ENCODE assay signal across 24 mouse cellular contexts in the genomic region with DNA sequence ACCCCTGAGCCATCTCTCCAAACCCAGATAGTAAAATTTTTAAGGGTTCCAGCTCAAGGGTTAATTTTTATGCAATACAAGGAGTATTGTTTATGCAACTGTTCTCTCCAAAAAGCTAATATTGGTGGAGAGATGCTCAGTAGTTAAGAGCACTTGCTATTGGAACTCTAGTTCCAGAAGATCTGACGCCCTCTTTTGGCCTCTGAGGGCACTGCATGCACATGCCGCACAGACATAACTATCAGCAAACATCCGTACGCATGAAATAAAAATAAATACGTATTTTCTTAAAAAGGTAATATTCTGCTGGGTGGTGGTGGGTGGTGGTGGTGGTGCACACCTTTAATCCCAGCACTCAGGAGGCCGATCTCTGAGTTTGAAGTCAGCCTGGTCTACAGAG.
DNase-seq lines count a peak whose midpoint lies in the region; ATAC-seq and TF ChIP-seq lines count a peak whose summit lies in the region.
"Had no signal": no experiment of that assay in that cellular context is flagged by ENCODE, and none has a peak within 500 bp of the region (broad histone marks: within the 10 kb centered on the region; RNA-seq: fewer than 3 reads in every experiment).

No protein-coding gene starts in this region.

- peak; percentile 29; the same call in 1 of the 2 replicates for TF ChIP-seq CTCF in testis, adult 2 months (IDR thresholded peaks at IDR 0.05; ENCODE audit: control insufficient read depth, insufficient read depth, insufficient replicate concordance, low read depth, low read length)
- TF ChIP-seq CTCF in ES-Bruce4 (IDR thresholded peaks at IDR 0.05; ENCODE audit: low read depth, low read length): peak; percentile 11
- peak; percentile 50 for TF ChIP-seq CTCF in Patski (IDR thresholded peaks at IDR 0.05)
- no peak for TF ChIP-seq CTCF in forebrain, postnatal 0 days (IDR thresholded peaks at IDR 0.05; ENCODE audit: low read depth)

- H3K4me3 ChIP-seq in limb, embryonic 11.5 days (ENCODE audit: low read depth, low read length): no peak overlapping the region
- no peak overlapping the region for H3K4me3 ChIP-seq in limb, embryonic 10.5 days
- no peak overlapping the region for H3K4me3 ChIP-seq in testis, adult 2 months (ENCODE audit: control insufficient read depth, low read depth, low read length)
- H3K4me3 ChIP-seq in ES-Bruce4 (ENCODE audit: low read depth, low read length): no peak overlapping the region
- H3K4me3 ChIP-seq in forebrain, postnatal 0 days (ENCODE audit: low read depth, low read length): no peak overlapping the region
- H3K4me3 ChIP-seq: embryonic facial prominence, embryonic 12.5 days; embryonic facial prominence, embryonic 15.5 days; forebrain, embryonic 15.5 days; heart, adult 2 months; heart, embryonic 10.5 days; hindbrain, embryonic 12.5 days; hindbrain, embryonic 15.5 days had no signal

- WGBS in limb, embryonic 11.5 days: 89% methylated on average over 6 of the region's 6 CpGs
- WGBS in limb, embryonic 10.5 days: 92% methylated on average over 6 of the region's 6 CpGs
- WGBS in forebrain, postnatal 0 days: 92% methylated on average over 6 of the region's 6 CpGs

- H3K27me3 ChIP-seq in limb, embryonic 11.5 days (ENCODE audit: control insufficient read depth, insufficient read depth, low read length): no peaks in the 10 kb centered on the region
- no peaks in the 10 kb centered on the region; the same call in 1 of the 2 replicates for H3K27me3 ChIP-seq in limb, embryonic 10.5 days (ENCODE audit: low read depth, poor library complexity, severe bottlenecking)
- H3K27me3 ChIP-seq in testis, adult 2 months (ENCODE audit: control insufficient read depth, insufficient read depth, low read length): no peaks in the 10 kb centered on the region
- H3K27me3 ChIP-seq in ES-Bruce4 (ENCODE audit: control insufficient read depth, insufficient read depth, low read length, poor library complexity, severe bottlenecking) (no peaks in the 10 kb centered on the region), Patski (peaks cover 4% of the 10 kb centered on the region)
- no peaks in the 10 kb centered on the region for H3K27me3 ChIP-seq in forebrain, postnatal 0 days (ENCODE audit: insufficient read depth, low read length)
- H3K27me3 ChIP-seq: embryonic facial prominence, embryonic 12.5 days; embryonic facial prominence, embryonic 15.5 days; forebrain, embryonic 15.5 days; hindbrain, embryonic 12.5 days; hindbrain, embryonic 15.5 days had no signal

- no peak for ATAC-seq in limb, embryonic 11.5 days (ENCODE audit: insufficient number of reproducible peaks, low FRiP score, low TSS enrichment, low read depth)
- no peak for ATAC-seq in Patski
- no peak for ATAC-seq in forebrain, postnatal 0 days
- ATAC-seq: CD4-positive, CD25-positive, alpha-beta regulatory T cell, adult 4 months; forebrain, embryonic 15.5 days had no signal

- peak; percentile 18 for DNase-seq in limb, embryonic 11.5 days (ENCODE audit: low spot score)
- no peak for DNase-seq in limb, embryonic 10.5 days (ENCODE audit: low spot score)
- DNase-seq in testis, postnatal 14 days (ENCODE audit: low spot score): no peak
- no peak for DNase-seq in Patski (ENCODE audit: low read depth, low spot score)
- no peak for DNase-seq in adrenal gland, postnatal 14 days
- DNase-seq in forebrain, postnatal 0 days: no peak
- DNase-seq: adrenal gland, postnatal 10 days; cerebellum, adult 11 months; cerebellum, adult 2 months; cerebellum, adult 9-11 months; cerebellum, postnatal 25 days; gastrocnemius, postnatal 10 days; gastrocnemius, postnatal 36 days; heart, adult 2 months had no signal

- no peak overlapping the region for H3K9ac ChIP-seq in limb, embryonic 11.5 days (ENCODE audit: low read length)
- H3K9ac ChIP-seq in ES-Bruce4 (ENCODE audit: low read depth, poor library complexity, severe bottlenecking): no peak overlapping the region
- H3K9ac ChIP-seq in forebrain, postnatal 0 days: no peak overlapping the region
- H3K9ac ChIP-seq: embryonic facial prominence, embryonic 12.5 days; embryonic facial prominence, embryonic 15.5 days; forebrain, embryonic 15.5 days; hindbrain, embryonic 12.5 days; hindbrain, embryonic 15.5 days had no signal

- H3K4me1 ChIP-seq in limb, embryonic 11.5 days (ENCODE audit: control insufficient read depth, insufficient read depth, low read length): no peaks in the 10 kb centered on the region
- H3K4me1 ChIP-seq in limb, embryonic 10.5 days: no peaks in the 10 kb centered on the region
- H3K4me1 ChIP-seq in testis, adult 2 months (ENCODE audit: control insufficient read depth, insufficient read depth, low read length): peaks cover 6% of the 10 kb centered on the region
- H3K4me1 ChIP-seq in ES-Bruce4 (ENCODE audit: control insufficient read depth, insufficient read depth, low read length): no peaks in the 10 kb centered on the region
- H3K4me1 ChIP-seq in forebrain, postnatal 0 days (ENCODE audit: insufficient read depth): no peaks in the 10 kb centered on the region
- H3K4me1 ChIP-seq: embryonic facial prominence, embryonic 15.5 days; heart, embryonic 10.5 days; hindbrain, embryonic 12.5 days; hindbrain, embryonic 15.5 days had no signal

- H3K4me2 ChIP-seq in limb, embryonic 11.5 days (ENCODE audit: low read depth, severe bottlenecking): no peak overlapping the region
- no peak overlapping the region for H3K4me2 ChIP-seq in forebrain, postnatal 0 days (ENCODE audit: low read depth)
- H3K4me2 ChIP-seq: embryonic facial prominence, embryonic 12.5 days; embryonic facial prominence, embryonic 15.5 days; forebrain, embryonic 15.5 days; hindbrain, embryonic 12.5 days; hindbrain, embryonic 15.5 days had no signal

- TF ChIP-seq EP300 in ES-Bruce4 (IDR thresholded peaks at IDR 0.05; ENCODE audit: insufficient read depth, low read depth, low read length): no peak

- no peak for TF ChIP-seq POLR2A in testis, adult 2 months (IDR thresholded peaks at IDR 0.05; ENCODE audit: control insufficient read depth, low read depth, low read length)
- TF ChIP-seq POLR2A in ES-Bruce4 (IDR thresholded peaks at IDR 0.05; ENCODE audit: insufficient read depth, low read length): no peak

- POLR2A ChIA-PET in Patski (lab: Charles Lee): no interaction called here

- H3K36me3 ChIP-seq in limb, embryonic 11.5 days (ENCODE audit: control insufficient read depth, insufficient read depth, low read length): no peaks in the 10 kb centered on the region
- H3K36me3 ChIP-seq in limb, embryonic 10.5 days: no peaks in the 10 kb centered on the region
- H3K36me3 ChIP-seq in testis, adult 2 months (ENCODE audit: control insufficient read depth, insufficient read depth, low read length): no peaks in the 10 kb centered on the region
- H3K36me3 ChIP-seq in ES-Bruce4 (ENCODE audit: control insufficient read depth, insufficient read depth, low read length, poor library complexity, severe bottlenecking): no peaks in the 10 kb centered on the region
- no peaks in the 10 kb centered on the region for H3K36me3 ChIP-seq in forebrain, postnatal 0 days (ENCODE audit: insufficient read depth)
- H3K36me3 ChIP-seq: embryonic facial prominence, embryonic 12.5 days; embryonic facial prominence, embryonic 15.5 days; forebrain, embryonic 15.5 days; G1E; heart, embryonic 10.5 days; hindbrain, embryonic 12.5 days; hindbrain, embryonic 15.5 days had no signal

- H3K27ac ChIP-seq in limb, embryonic 11.5 days (replicated peaks; ENCODE audit: low read depth, low read length): no peak overlapping the region
- no peak overlapping the region for H3K27ac ChIP-seq in limb, embryonic 10.5 days
- H3K27ac ChIP-seq in testis, adult 2 months (ENCODE audit: control insufficient read depth, insufficient read depth, low read depth, low read length): no peak overlapping the region
- no peak overlapping the region for H3K27ac ChIP-seq in ES-Bruce4 (ENCODE audit: insufficient read depth, low read length)
- no peak overlapping the region for H3K27ac ChIP-seq in forebrain, postnatal 0 days (ENCODE audit: low read depth, low read length)
- H3K27ac ChIP-seq: embryonic facial prominence, embryonic 12.5 days; embryonic facial prominence, embryonic 15.5 days; forebrain, embryonic 15.5 days; heart, adult 2 months; heart, embryonic 10.5 days; hindbrain, embryonic 12.5 days; hindbrain, embryonic 15.5 days had no signal

- in situ Hi-C loops in Patski (cut with MboI; ENCODE audit: low pct_unique_long_range_greater_than_20kb): loop anchor here (10.0 kb wide), 1 partner anchor 1732 kb away; no protein-coding TSS in a partner anchor

- no peaks in the 10 kb centered on the region for H3K9me3 ChIP-seq in limb, embryonic 11.5 days (ENCODE audit: control insufficient read depth, low read length)
- H3K9me3 ChIP-seq in limb, embryonic 10.5 days (replicated peaks): no peaks in the 10 kb centered on the region
- H3K9me3 ChIP-seq in ES-Bruce4 (replicated peaks; ENCODE audit: control insufficient read depth, insufficient read depth, low read length, poor library complexity, severe bottlenecking): no peaks in the 10 kb centered on the region
- no peaks in the 10 kb centered on the region for H3K9me3 ChIP-seq in forebrain, postnatal 0 days (ENCODE audit: low read length)
- H3K9me3 ChIP-seq: embryonic facial prominence, embryonic 12.5 days; embryonic facial prominence, embryonic 15.5 days; forebrain, embryonic 15.5 days; G1E; heart, embryonic 10.5 days; hindbrain, embryonic 12.5 days; hindbrain, embryonic 15.5 days had no signal

- CTCF ChIA-PET in Patski (lab: Charles Lee): no interaction called here
